Comparison of ENCODE assay signal across 8 mouse cellular contexts in genomic region chr11:120722067-120722630, GRCm38 (mm10). TPM values are rescaled to one million over a fixed set of nuclear protein-coding genes. Genes with fewer than 3 reads are reported as not detected.
DNase-seq lines count a peak whose midpoint lies in the region; ATAC-seq lines count a peak whose summit lies in the region.

No protein-coding gene starts in this region.

- peaks cover 35% of the 10 kb centered on the region for H3K36me3 ChIP-seq in kidney, embryonic 15.5 days
- H3K36me3 ChIP-seq in embryonic facial prominence, embryonic 10.5 days (replicated peaks), result peaks cover 30% of the 10 kb centered on the region
- peaks cover 35% of the 10 kb centered on the region for H3K36me3 ChIP-seq in hindbrain, embryonic 14.5 days (replicated peaks; ENCODE audit: control insufficient read depth, insufficient read depth)
- H3K36me3 ChIP-seq in midbrain, embryonic 13.5 days, result peaks cover 26% of the 10 kb centered on the region

- H3K27ac ChIP-seq in kidney, embryonic 15.5 days, result no peak overlapping the region
- peak overlapping the region; percentile 75 for H3K27ac ChIP-seq in embryonic facial prominence, embryonic 10.5 days (replicated peaks)
- peak overlapping the region; percentile 71; the same call in 1 of the 2 replicates for H3K27ac ChIP-seq in hindbrain, embryonic 14.5 days
- H3K27ac ChIP-seq in midbrain, embryonic 13.5 days, result no peak overlapping the region

- H3K4me2 ChIP-seq in kidney, embryonic 15.5 days, result peak overlapping the region; percentile 100
- H3K4me2 ChIP-seq in hindbrain, embryonic 14.5 days (replicated peaks), result peak overlapping the region; percentile 95
- peak overlapping the region; percentile 98 for H3K4me2 ChIP-seq in midbrain, embryonic 13.5 days (replicated peaks)

- no peak for DNase-seq in kidney, adult 9 months
- DNase-seq in embryonic facial prominence, embryonic 10.5 days (ENCODE audit: low spot score), result no peak
- DNase-seq in hindbrain, embryonic 14.5 days (ENCODE audit: low spot score), result no peak
- no peak for DNase-seq in cerebellum, postnatal 10 days
- no peak for DNase-seq in layer of hippocampus, adult 9-10 months (ENCODE audit: low spot score)

- no peaks in the 10 kb centered on the region for H3K9me3 ChIP-seq in kidney, embryonic 15.5 days (replicated peaks)
- H3K9me3 ChIP-seq in embryonic facial prominence, embryonic 10.5 days, result no peaks in the 10 kb centered on the region
- no peaks in the 10 kb centered on the region for H3K9me3 ChIP-seq in hindbrain, embryonic 14.5 days (ENCODE audit: control insufficient read depth, low read length)
- no peaks in the 10 kb centered on the region for H3K9me3 ChIP-seq in midbrain, embryonic 13.5 days

- H3K4me1 ChIP-seq in kidney, embryonic 15.5 days, result peaks cover 39% of the 10 kb centered on the region
- peaks cover 35% of the 10 kb centered on the region for H3K4me1 ChIP-seq in embryonic facial prominence, embryonic 10.5 days
- peaks cover 25% of the 10 kb centered on the region for H3K4me1 ChIP-seq in hindbrain, embryonic 14.5 days (replicated peaks; ENCODE audit: control insufficient read depth, insufficient read depth, low read length)
- H3K4me1 ChIP-seq in midbrain, embryonic 13.5 days (replicated peaks), result peaks cover 30% of the 10 kb centered on the region

- peak overlapping the region; percentile 61 for H3K4me3 ChIP-seq in kidney, embryonic 15.5 days (replicated peaks)
- peak overlapping the region; percentile 72 for H3K4me3 ChIP-seq in embryonic facial prominence, embryonic 10.5 days
- H3K4me3 ChIP-seq in hindbrain, embryonic 14.5 days (replicated peaks; ENCODE audit: low read length), result peak overlapping the region; percentile 87
- H3K4me3 ChIP-seq in midbrain, embryonic 13.5 days (replicated peaks), result peak overlapping the region; percentile 73

- H3K9ac ChIP-seq in kidney, embryonic 15.5 days, result peak overlapping the region; percentile 72
- peak overlapping the region; percentile 93 for H3K9ac ChIP-seq in hindbrain, embryonic 14.5 days
- peak overlapping the region; percentile 95 for H3K9ac ChIP-seq in midbrain, embryonic 13.5 days (replicated peaks)

- peaks cover 7% of the 10 kb centered on the region for H3K27me3 ChIP-seq in kidney, embryonic 15.5 days
- peaks cover 53% of the 10 kb centered on the region for H3K27me3 ChIP-seq in embryonic facial prominence, embryonic 10.5 days (replicated peaks; ENCODE audit: low read depth, poor library complexity, severe bottlenecking)
- no peaks in the 10 kb centered on the region for H3K27me3 ChIP-seq in hindbrain, embryonic 14.5 days (ENCODE audit: control insufficient read depth, insufficient read depth, low read length)
- peaks cover 22% of the 10 kb centered on the region for H3K27me3 ChIP-seq in midbrain, embryonic 13.5 days

- WGBS in kidney, embryonic 15.5 days, result 23% methylated on average over 21 of the region's 21 CpGs
- 20% methylated on average over 21 of the region's 21 CpGs for WGBS in embryonic facial prominence, embryonic 10.5 days
- WGBS in hindbrain, embryonic 14.5 days, result 22% methylated on average over 21 of the region's 21 CpGs
- WGBS in midbrain, embryonic 13.5 days, result 22% methylated on average over 21 of the region's 21 CpGs

- no peak for ATAC-seq in kidney, embryonic 15.5 days (replicated peaks; ENCODE audit: low FRiP score)
- no peak for ATAC-seq in hindbrain, embryonic 14.5 days (ENCODE audit: low FRiP score)
- ATAC-seq in midbrain, embryonic 13.5 days, result no peak; the same call in 1 of the 2 replicates
- no peak for ATAC-seq in erythroid progenitor cell, adult 5-6 weeks (replicated peaks; ENCODE audit: low FRiP score, poor library complexity, severe bottlenecking)

RNA-seq across cellular contexts. Expression of gene Rac3, which starts 0.9 kb away (rescaled TPM):
- polyA plus RNA-seq in kidney, embryonic 15.5 days (2015; fragmentation: Nextera tagmentation; extraction: Ambion mirVana), result 27.6 and 31.0 TPM in 2 replicates
- 27.2 and 31.2 TPM in 2 replicates for polyA plus RNA-seq in embryonic facial prominence, embryonic 10.5 days (2016; fragmentation: Nextera tagmentation; extraction: Ambion mirVana)
- polyA plus RNA-seq in hindbrain, embryonic 14.5 days (2014; fragmentation: Nextera tagmentation; extraction: Ambion mirVana), result 124 and 134 TPM in 2 replicates
- polyA plus RNA-seq in midbrain, embryonic 13.5 days (2015; fragmentation: Nextera tagmentation; extraction: Ambion mirVana), result 206 and 218 TPM in 2 replicates
- not detected in 2 replicates for total RNA-seq in erythroid progenitor cell, adult 5-6 weeks (2015; ENCODE audit: low replicate concordance)
- 1.3 and 3.5 TPM in 2 replicates for total RNA-seq in erythroid progenitor cell, adult 5-6 weeks (2017; ENCODE audit: low replicate concordance)

RNA-seq across cellular contexts. Expression of gene Dcxr, which starts 4.9 kb away (rescaled TPM):
- 31.9 and 32.1 TPM in 2 replicates for polyA plus RNA-seq in kidney, embryonic 15.5 days (2015; fragmentation: Nextera tagmentation; extraction: Ambion mirVana)
- 12.8 and 16.0 TPM in 2 replicates for polyA plus RNA-seq in embryonic facial prominence, embryonic 10.5 days (2016; fragmentation: Nextera tagmentation; extraction: Ambion mirVana)
- polyA plus RNA-seq in hindbrain, embryonic 14.5 days (2014; fragmentation: Nextera tagmentation; extraction: Ambion mirVana), result 9.0 and 13.7 TPM in 2 replicates
- polyA plus RNA-seq in midbrain, embryonic 13.5 days (2015; fragmentation: Nextera tagmentation; extraction: Ambion mirVana), result 6.5 and 7.3 TPM in 2 replicates
- 3.6 TPM in 1 of 2 replicates, not detected in the other for total RNA-seq in erythroid progenitor cell, adult 5-6 weeks (2015; ENCODE audit: low replicate concordance)
- total RNA-seq in erythroid progenitor cell, adult 5-6 weeks (2017; ENCODE audit: low replicate concordance), result 7.2 TPM in 1 of 2 replicates, not detected in the other

RNA-seq across cellular contexts. Expression of gene Lrrc45, which starts 8.4 kb away (rescaled TPM):
- 52.9 and 66.0 TPM in 2 replicates for polyA plus RNA-seq in kidney, embryonic 15.5 days (2015; fragmentation: Nextera tagmentation; extraction: Ambion mirVana)
- polyA plus RNA-seq in embryonic facial prominence, embryonic 10.5 days (2016; fragmentation: Nextera tagmentation; extraction: Ambion mirVana), result 56.8 and 58.9 TPM in 2 replicates
- 52.7 and 56.5 TPM in 2 replicates for polyA plus RNA-seq in hindbrain, embryonic 14.5 days (2014; fragmentation: Nextera tagmentation; extraction: Ambion mirVana)
- polyA plus RNA-seq in midbrain, embryonic 13.5 days (2015; fragmentation: Nextera tagmentation; extraction: Ambion mirVana), result 60.6 and 71.8 TPM in 2 replicates
- 3.4 and 6.1 TPM in 2 replicates for total RNA-seq in erythroid progenitor cell, adult 5-6 weeks (2015; ENCODE audit: low replicate concordance)
- total RNA-seq in erythroid progenitor cell, adult 5-6 weeks (2017; ENCODE audit: low replicate concordance), result 12.3 and 12.9 TPM in 2 replicates

RNA-seq across cellular contexts. Expression of gene Cenpx, which starts 8.6 kb away (rescaled TPM):
- 164 and 176 TPM in 2 replicates for polyA plus RNA-seq in kidney, embryonic 15.5 days (2015; fragmentation: Nextera tagmentation; extraction: Ambion mirVana)
- 119 and 124 TPM in 2 replicates for polyA plus RNA-seq in embryonic facial prominence, embryonic 10.5 days (2016; fragmentation: Nextera tagmentation; extraction: Ambion mirVana)
- polyA plus RNA-seq in hindbrain, embryonic 14.5 days (2014; fragmentation: Nextera tagmentation; extraction: Ambion mirVana), result 95.7 and 106 TPM in 2 replicates
- polyA plus RNA-seq in midbrain, embryonic 13.5 days (2015; fragmentation: Nextera tagmentation; extraction: Ambion mirVana), result 99.9 and 112 TPM in 2 replicates
- total RNA-seq in erythroid progenitor cell, adult 5-6 weeks (2015; ENCODE audit: low replicate concordance), result 7.1 and 35.3 TPM in 2 replicates
- 15.0 and 21.2 TPM in 2 replicates for total RNA-seq in erythroid progenitor cell, adult 5-6 weeks (2017; ENCODE audit: low replicate concordance)

RNA-seq across cellular contexts. Expression of gene Cbr2, which starts 9.8 kb away (rescaled TPM):
- polyA plus RNA-seq in kidney, embryonic 15.5 days (2015; fragmentation: Nextera tagmentation; extraction: Ambion mirVana), result 2.4 and 3.4 TPM in 2 replicates
- 2.6 and 2.9 TPM in 2 replicates for polyA plus RNA-seq in embryonic facial prominence, embryonic 10.5 days (2016; fragmentation: Nextera tagmentation; extraction: Ambion mirVana)
- polyA plus RNA-seq in hindbrain, embryonic 14.5 days (2014; fragmentation: Nextera tagmentation; extraction: Ambion mirVana), result 0.64 and 0.90 TPM in 2 replicates
- polyA plus RNA-seq in midbrain, embryonic 13.5 days (2015; fragmentation: Nextera tagmentation; extraction: Ambion mirVana), result 0.32 and 0.38 TPM in 2 replicates
- total RNA-seq in erythroid progenitor cell, adult 5-6 weeks (2015; ENCODE audit: low replicate concordance), result 21.8 and 23.4 TPM in 2 replicates
- total RNA-seq in erythroid progenitor cell, adult 5-6 weeks (2017; ENCODE audit: low replicate concordance), result not detected in 2 replicates

Comparison
In these comparisons a context has a peak if more than half of its experiments do, and no peak if none do; other contexts are left out.
1. H3K27ac ChIP-seq: peak in embryonic facial prominence, embryonic 10.5 days (single experiment) and hindbrain, embryonic 14.5 days (single experiment); none in kidney, embryonic 15.5 days (single experiment) and midbrain, embryonic 13.5 days (single experiment).
2. Peak in every context shown above with its lines, with median percentiles within 50 percentile points of each other: H3K4me2 ChIP-seq, H3K4me3 ChIP-seq and H3K9ac ChIP-seq.